Mouse (Mus musculus): ENCODE data around the gene Ehd1. TPM values are rescaled to one million over a fixed set of nuclear protein-coding genes. Genes with fewer than 3 reads are reported as not detected.
A peak's percentile ranks its signal among the peaks of the same experiment; 100 is the strongest.

Ehd1 gene
- polyA plus RNA-seq, 1 experiment from 2014 or later, result 42.9 TPM

GRCm38 (mm10) chr19:6294301-6294700 lies 17.8 kb downstream of the Ehd1 start:
- Histone ChIP-seq H3K27ac (peak overlapping the region; percentile 91), H3K4me3 (ENCODE audit: inconsistent target) (no peak overlapping the region)

GRCm38 (mm10) chr19:6296551-6297210 lies 20.2 kb downstream of the Ehd1 start:
- H3K27ac ChIP-seq, result peak overlapping the region; percentile 99
- no peak overlapping the region for H3K4me3 ChIP-seq (ENCODE audit: inconsistent target)
- peaks cover 3% of the 10 kb centered on the region; the same call in 1 of the 2 replicates for H3K36me3 ChIP-seq (ENCODE audit: inconsistent target)
- H3K79me2 ChIP-seq (ENCODE audit: inconsistent target), result peaks cover 47% of the 10 kb centered on the region
- 78% methylated on average over 5 of the region's 5 CpGs for WGBS (ENCODE audit: missing documents)

More at GRCm38 (mm10) chr19:6294301-6294700, 17.8 kb downstream of the Ehd1 start:
- 97% methylated on average over 11 of the region's 17 CpGs for WGBS (ENCODE audit: missing documents)
- Histone ChIP-seq H3K36me3 (ENCODE audit: inconsistent target) (peaks cover 3% of the 10 kb centered on the region; the same call in 1 of the 2 replicates), H3K79me2 (ENCODE audit: inconsistent target) (peaks cover 71% of the 10 kb centered on the region)

DNA sequence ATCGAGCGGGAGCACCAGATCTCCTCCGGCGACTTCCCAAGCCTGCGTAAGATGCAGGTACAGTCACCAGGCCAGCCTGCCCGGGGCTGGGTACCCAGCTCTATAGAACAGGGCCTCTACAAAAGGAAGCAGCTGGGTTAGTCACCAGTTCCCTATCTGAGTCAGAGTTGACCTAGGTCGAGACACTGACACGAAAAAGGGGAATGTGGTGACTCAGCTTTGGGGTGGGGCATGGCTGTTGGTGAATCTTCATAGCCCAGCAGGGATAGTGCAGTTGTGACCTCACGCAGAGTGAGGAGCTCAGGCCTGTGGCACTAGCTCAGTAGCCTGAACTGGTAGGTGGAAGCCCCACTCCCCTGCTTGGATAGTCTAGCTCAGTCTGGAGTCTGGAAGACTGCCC lies 21.1 kb downstream of the Ehd1 start:
- WGBS (ENCODE audit: missing documents), result 2% methylated on average over 9 of the region's 9 CpGs
- H3K36me3 ChIP-seq (ENCODE audit: inconsistent target), result peaks cover 3% of the 10 kb centered on the region; the same call in 1 of the 2 replicates
- peaks cover 38% of the 10 kb centered on the region for H3K79me2 ChIP-seq (ENCODE audit: inconsistent target)
- H3K27ac ChIP-seq, result peak overlapping the region; percentile 99
- no peak overlapping the region for H3K4me3 ChIP-seq (ENCODE audit: inconsistent target)

DNA sequence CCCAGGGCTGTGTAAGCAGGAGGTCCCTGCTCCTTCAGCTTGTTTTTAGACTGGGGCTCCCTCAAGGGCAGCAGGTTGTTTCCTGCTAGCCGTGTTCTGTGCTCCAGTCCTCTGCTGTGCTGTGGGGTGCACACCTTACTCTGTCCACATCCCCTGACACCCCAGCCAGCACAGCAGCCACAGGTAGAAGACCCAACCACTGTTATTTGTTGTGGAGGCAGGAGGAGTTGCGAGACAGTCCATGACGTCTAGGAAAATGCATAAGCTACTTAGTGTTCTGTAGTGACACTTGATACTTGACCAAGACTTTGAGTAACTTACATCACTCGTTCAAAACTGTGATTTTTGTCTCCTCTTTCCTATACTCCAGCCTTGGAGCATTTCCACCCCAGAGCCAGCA lies 22.5 kb downstream of the Ehd1 start:
- Histone ChIP-seq H3K79me2 (ENCODE audit: inconsistent target) (peaks cover 37% of the 10 kb centered on the region), H3K36me3 (ENCODE audit: inconsistent target) (peaks cover 3% of the 10 kb centered on the region; the same call in 1 of the 2 replicates), H3K27ac (peak overlapping the region; percentile 99), H3K4me3 (ENCODE audit: inconsistent target) (no peak overlapping the region; the same call in 1 of the 2 replicates)
- 69% methylated on average over 4 of the region's 4 CpGs for WGBS (ENCODE audit: missing documents)

DNA sequence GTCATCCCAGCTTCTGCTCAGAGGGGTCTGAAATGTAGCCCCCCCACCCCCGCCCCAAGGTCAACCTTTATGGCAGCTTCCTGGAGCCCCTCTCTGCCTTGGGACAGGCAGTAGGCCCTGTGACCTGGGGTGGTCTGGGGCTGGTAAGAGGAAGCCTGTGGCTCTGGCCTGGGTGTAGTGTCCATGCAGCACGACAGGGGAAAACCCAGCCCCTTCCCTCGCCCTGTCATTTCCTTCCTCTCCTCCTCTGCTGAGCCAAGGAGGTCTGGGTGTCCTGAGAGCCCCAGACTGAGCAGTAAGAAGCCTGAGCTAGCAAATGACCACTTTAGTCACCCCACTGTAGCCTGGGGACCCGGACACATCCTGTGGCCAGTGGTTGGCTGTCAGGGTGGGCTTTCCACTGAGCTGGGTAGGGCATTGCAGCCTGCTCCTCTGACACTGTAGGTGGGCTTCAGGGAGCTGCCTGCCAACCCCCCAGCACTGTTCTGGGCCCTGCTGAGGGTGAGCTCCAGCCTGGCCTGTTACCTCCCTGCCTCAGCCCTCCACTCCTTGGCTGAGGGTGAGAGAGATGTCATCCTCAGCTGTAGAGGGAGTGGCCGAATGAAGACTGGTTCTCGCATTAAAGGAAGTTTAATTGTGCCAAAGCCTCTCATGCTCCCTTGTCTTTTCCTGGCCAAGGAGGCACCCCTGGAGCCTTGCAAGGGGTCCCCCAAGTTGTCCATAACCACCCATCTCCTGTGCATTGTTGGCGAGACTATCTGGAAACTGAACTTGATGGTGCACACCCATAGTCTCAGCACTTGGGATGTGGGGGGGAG lies 23.1 kb downstream of the Ehd1 start:
- peaks cover 30% of the 10 kb centered on the region for H3K79me2 ChIP-seq (ENCODE audit: inconsistent target)
- peak overlapping the region; percentile 99 for H3K27ac ChIP-seq
- no peak overlapping the region; the same call in 1 of the 2 replicates for H3K4me3 ChIP-seq (ENCODE audit: inconsistent target)
- 23% methylated on average over 7 of the region's 7 CpGs for WGBS (ENCODE audit: missing documents)
- peaks cover 3% of the 10 kb centered on the region; the same call in 1 of the 2 replicates for H3K36me3 ChIP-seq (ENCODE audit: inconsistent target)

- Histone ChIP-seq H3K79me2 (ENCODE audit: inconsistent target) (peaks cover 23% of the 10 kb centered on the region), H3K4me3 (ENCODE audit: inconsistent target) (no peak overlapping the region), H3K27ac (peak overlapping the region; percentile 99), H3K36me3 (ENCODE audit: inconsistent target) (no peaks in the 10 kb centered on the region)
- WGBS (ENCODE audit: missing documents), result 80% methylated on average over 7 of the region's 7 CpGs
Observed at GRCm38 (mm10) chr19:6300402-6300841, 23.9 kb downstream of the Ehd1 start.

DNA sequence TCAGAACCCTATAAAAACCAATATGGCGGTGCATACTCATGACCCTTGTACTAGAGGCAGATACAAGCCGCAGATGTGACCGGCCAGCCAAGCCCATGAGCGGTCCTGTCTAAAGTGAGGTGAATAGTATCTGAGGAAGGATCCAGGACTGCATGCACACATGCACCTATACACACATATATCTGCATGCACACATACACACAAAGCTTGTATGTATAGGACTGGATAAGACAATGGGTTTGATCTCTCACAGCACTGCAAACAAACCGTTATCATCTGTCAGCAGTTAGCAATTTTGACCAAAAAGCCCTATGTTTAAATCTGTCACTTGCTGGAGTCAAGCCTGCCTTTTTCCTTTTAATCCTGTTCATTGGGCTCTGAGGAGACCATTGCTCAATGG lies 25.6 kb downstream of the Ehd1 start:
- WGBS (ENCODE audit: missing documents), result 94% methylated on average over 5 of the region's 5 CpGs
- Histone ChIP-seq H3K79me2 (ENCODE audit: inconsistent target) (peaks cover 14% of the 10 kb centered on the region), H3K4me3 (ENCODE audit: inconsistent target) (no peak overlapping the region), H3K27ac (no peak overlapping the region), H3K36me3 (ENCODE audit: inconsistent target) (no peaks in the 10 kb centered on the region)

- H3K36me3 ChIP-seq (ENCODE audit: inconsistent target), result no peaks in the 10 kb centered on the region
Observed at GRCm38 (mm10) chr19:6302522-6302921, 26.0 kb downstream of the Ehd1 start.

DNA sequence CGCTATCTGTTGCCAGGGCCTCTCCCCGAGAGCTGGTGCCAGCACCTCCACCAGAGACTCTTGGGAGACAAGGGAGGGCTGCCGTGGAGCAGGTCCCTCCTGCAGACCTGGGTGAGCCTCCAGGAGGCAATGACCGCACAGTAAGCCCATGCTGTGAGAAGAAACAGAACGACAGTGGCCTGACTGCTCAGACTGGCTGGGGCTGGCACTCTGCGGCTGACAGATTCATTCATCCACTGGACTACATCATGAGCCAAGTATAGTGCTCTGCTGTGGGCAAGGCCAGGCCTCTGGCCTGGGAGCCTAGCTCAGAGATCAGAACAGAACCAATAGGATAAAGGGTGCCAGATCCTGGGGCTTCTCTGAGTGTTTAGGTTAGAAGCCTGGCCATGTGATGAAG lies 27.3 kb downstream of the Ehd1 start:
- H3K4me3 ChIP-seq (ENCODE audit: inconsistent target), result no peak overlapping the region
- no peaks in the 10 kb centered on the region for H3K36me3 ChIP-seq (ENCODE audit: inconsistent target)
- peaks cover 4% of the 10 kb centered on the region for H3K79me2 ChIP-seq (ENCODE audit: inconsistent target)
- WGBS (ENCODE audit: missing documents), result 94% methylated on average over 6 of the region's 6 CpGs
- H3K27ac ChIP-seq, result no peak overlapping the region

More at GRCm38 (mm10) chr19:6302522-6302921, 26.0 kb downstream of the Ehd1 start:
- Histone ChIP-seq H3K79me2 (ENCODE audit: inconsistent target) (peaks cover 14% of the 10 kb centered on the region), H3K27ac (no peak overlapping the region), H3K4me3 (ENCODE audit: inconsistent target) (no peak overlapping the region)
- WGBS (ENCODE audit: missing documents), result 27% methylated on average over 4 of the region's 4 CpGs

DNA sequence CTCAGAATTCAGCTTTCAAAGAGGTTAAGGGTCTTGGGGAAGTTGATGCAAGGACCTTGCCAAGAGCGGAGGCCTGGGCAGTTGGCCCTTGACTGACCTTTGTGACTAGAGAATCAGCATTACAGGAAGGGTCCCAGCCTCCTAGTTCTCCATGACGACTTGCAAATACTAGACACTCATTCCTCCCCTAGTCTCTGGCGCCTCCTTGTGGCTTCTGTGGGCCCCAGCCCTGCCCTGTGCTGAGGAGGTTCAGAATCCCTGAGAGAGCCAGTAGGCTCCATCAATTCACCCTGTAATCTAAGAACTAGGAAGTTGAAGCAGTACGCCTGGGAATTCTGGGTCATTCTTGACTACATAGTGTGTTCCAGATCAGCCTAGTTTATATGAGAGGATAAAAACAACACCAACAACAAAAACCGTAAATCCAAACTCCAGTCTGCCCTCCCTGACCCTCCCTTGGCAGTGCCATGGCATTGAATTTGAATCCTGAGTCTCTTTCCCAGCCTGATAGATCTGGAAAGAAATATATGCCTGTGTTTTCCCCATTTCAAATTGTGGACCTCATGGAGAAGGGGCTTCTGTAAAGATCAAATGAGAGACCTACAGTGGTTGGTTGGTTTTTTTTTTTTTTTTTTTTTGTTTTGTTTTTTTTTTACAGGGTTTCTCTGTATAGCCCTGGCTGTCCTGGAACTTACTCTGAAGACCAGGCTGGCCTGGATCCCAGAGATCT lies 28.4 kb downstream of the Ehd1 start:
- 25% methylated on average over 5 of the region's 5 CpGs for WGBS (ENCODE audit: missing documents)

DNA sequence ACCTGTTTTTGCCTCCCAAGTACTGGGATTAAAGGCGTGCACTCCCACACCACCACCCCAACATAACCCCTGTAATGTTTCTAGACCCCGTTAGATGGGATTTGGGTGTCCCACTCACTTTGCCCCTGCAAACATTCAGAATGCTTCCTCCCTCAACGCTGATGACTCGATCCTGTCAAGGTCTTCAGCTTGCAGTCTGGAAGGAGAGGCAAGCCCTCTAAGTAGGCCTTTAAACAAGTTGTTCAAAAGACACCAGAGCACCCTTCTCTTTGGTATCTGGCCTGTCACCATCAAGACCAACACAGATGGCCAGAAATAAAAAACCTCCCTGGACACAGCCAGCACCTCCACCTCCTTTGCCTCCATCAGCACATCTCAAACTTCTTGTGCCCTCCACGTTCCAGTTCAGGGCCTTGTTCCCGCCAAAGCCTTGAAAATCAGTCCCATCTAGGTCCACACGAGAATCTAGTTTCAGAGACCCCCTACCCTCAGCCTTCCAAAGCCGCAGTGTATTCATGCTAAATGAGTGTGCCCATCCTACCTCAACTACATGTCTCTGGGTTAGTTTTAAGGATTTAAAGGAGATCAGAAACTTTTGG lies 29.1 kb downstream of the Ehd1 start:
- WGBS (ENCODE audit: missing documents), result 79% methylated on average over 8 of the region's 8 CpGs
- Histone ChIP-seq H3K4me3 (ENCODE audit: inconsistent target) (peak overlapping the region; percentile 17; the same call in 1 of the 2 replicates), H3K36me3 (ENCODE audit: inconsistent target) (no peaks in the 10 kb centered on the region), H3K27ac (peak overlapping the region; percentile 29; the same call in 1 of the 2 replicates), H3K79me2 (ENCODE audit: inconsistent target) (no peaks in the 10 kb centered on the region)

More for the DNA sequence above, 28.4 kb downstream of the Ehd1 start:
- no peak overlapping the region for H3K27ac ChIP-seq
- no peak overlapping the region for H3K4me3 ChIP-seq (ENCODE audit: inconsistent target)
- no peaks in the 10 kb centered on the region for H3K79me2 ChIP-seq (ENCODE audit: inconsistent target)
- H3K36me3 ChIP-seq (ENCODE audit: inconsistent target), result no peaks in the 10 kb centered on the region

- 5% methylated on average over 28 of the region's 38 CpGs for WGBS (ENCODE audit: missing documents)
- Histone ChIP-seq H3K27ac (peak within 1 kb of the TSS; percentile 29; the same call in 1 of the 2 replicates), H3K36me3 (ENCODE audit: inconsistent target) (no peaks in the 10 kb centered on the region), H3K79me2 (ENCODE audit: inconsistent target) (no peaks in the 10 kb centered on the region), H3K4me3 (ENCODE audit: inconsistent target) (peak within 1 kb of the TSS; percentile 17)
Observed at GRCm38 (mm10) chr19:6306137-6306551, 29.6 kb downstream of the Ehd1 start, which contains the start of gene Cdc42bpg. TSS of gene Cdc42bpg (plus strand) at chr19:6306456.

DNA sequence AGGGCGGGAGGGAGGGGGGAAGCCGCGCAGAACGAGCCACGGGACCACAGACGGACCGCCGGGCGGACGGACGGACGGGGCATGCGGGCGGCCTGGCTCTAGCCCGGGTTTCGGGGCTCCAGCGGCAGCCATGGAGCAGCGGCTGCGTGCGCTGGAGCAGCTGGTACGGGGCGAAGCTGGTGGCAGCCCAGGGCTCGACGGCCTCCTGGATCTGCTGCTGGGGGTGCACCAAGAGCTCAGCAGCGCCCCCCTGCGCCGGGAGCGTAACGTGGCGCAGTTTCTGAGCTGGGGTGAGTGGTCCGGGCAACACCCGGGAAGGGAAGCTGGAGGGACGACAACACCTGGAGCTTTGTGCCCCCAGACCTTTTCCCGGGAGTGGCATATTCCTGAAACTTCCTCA lies 30.1 kb downstream of the Ehd1 start:
- Histone ChIP-seq H3K27ac (no peak overlapping the region), H3K4me3 (ENCODE audit: inconsistent target) (peak overlapping the region; percentile 16), H3K36me3 (ENCODE audit: inconsistent target) (no peaks in the 10 kb centered on the region), H3K79me2 (ENCODE audit: inconsistent target) (no peaks in the 10 kb centered on the region)
- under 1% methylated on average over 28 of the region's 34 CpGs for WGBS (ENCODE audit: missing documents)
